Mouse (Mus musculus): ENCODE results near the gene 0610010K14Rik. TPM values are rescaled to one million over a fixed set of nuclear protein-coding genes. Genes with fewer than 3 reads are reported as not detected.
A peak's percentile ranks its signal among the peaks of the same experiment; 100 is the strongest.

The 0610010K14Rik gene
- total RNA-seq (2014; rRNA removed) = 6.5 and 9.9 TPM in 2 replicates
- 30.6 and 34.0 TPM in 2 replicates for polyA plus RNA-seq (2012; rRNA removed)

DNA sequence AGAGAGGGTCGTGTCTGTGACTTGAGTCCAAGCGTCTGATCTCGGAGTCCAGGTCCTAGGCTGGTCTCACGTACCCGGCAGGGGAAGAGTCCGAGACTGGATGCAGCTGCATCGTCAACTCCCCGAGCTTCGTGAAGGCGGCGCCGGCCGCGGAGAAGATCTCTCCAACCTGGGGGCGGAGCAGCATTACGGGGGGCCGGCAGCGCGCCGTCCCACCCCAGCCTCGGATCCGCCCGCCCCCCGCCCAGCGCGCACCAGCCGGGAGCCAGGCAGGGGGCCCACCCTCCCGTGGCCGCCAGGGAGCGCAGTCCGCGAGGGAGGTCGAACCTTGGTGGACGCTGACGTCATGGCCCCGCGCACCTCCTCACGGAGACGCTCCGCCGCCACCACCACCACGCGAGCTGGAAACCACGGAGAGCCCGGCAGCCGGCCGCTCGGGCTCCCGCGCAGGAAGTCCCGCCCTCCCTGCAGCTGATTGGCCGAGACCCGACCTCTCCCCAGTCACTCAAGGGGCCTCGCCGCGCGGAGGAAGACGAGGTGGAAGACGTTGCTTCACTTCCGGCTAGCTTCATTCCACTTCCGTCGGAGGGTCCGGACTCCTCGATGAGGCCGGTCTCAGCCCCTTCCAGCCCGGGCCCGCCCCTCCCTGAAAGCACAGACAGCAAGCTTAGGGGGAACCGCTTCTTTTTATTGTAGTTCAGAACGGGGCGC, at the start of gene 0610010K14Rik:
TSS of gene 0610010K14Rik (minus strand) at position 458 of the 711 bp plus-strand sequence.
- H3K36me3 ChIP-seq (ENCODE audit: control insufficient read depth, insufficient read depth, low read length) = no peaks in the 10 kb centered on the region
- no peaks in the 10 kb centered on the region for H3K27me3 ChIP-seq (ENCODE audit: control insufficient read depth, insufficient read depth, low read length)
- peaks cover 3% of the 10 kb centered on the region; the same call in 1 of the 2 replicates for H3K79me2 ChIP-seq (ENCODE audit: control insufficient read depth, insufficient read depth, low read length)
- WGBS = 1% methylated on average over 70 of the region's 70 CpGs
- TF ChIP-seq POLR2A (IDR thresholded peaks at IDR 0.05; ENCODE audit: extremely low read depth, insufficient read depth, low read length) (peak; percentile 67), CTCF (IDR thresholded peaks at IDR 0.05; ENCODE audit: low read depth, low read length) (peak; percentile 70)
- H3K4me3 ChIP-seq (ENCODE audit: insufficient read depth, low read depth, low read length) = peak within 1 kb of the TSS; percentile 95
- DNase-seq (ENCODE audit: extremely low read depth, low read depth, low spot score) = peak; percentile 85
- peaks cover 7% of the 10 kb centered on the region for H3K4me1 ChIP-seq (ENCODE audit: control insufficient read depth, insufficient read depth, low read length)
- peak within 1 kb of the TSS; percentile 86 for H3K9ac ChIP-seq (ENCODE audit: low read depth, low read length)
- peak within 1 kb of the TSS; percentile 84 for H3K27ac ChIP-seq (replicated peaks; ENCODE audit: insufficient read depth, low read depth, low read length)

- no peaks in the 10 kb centered on the region for H3K4me1 ChIP-seq (ENCODE audit: control insufficient read depth, insufficient read depth, low read length)
- H3K79me2 ChIP-seq (ENCODE audit: control insufficient read depth, insufficient read depth, low read length) = no peaks in the 10 kb centered on the region
- no peak overlapping the region for H3K4me3 ChIP-seq (ENCODE audit: insufficient read depth, low read depth, low read length)
- no peak for DNase-seq (ENCODE audit: extremely low read depth, low read depth, low spot score)
- H3K36me3 ChIP-seq (ENCODE audit: control insufficient read depth, insufficient read depth, low read length) = no peaks in the 10 kb centered on the region
- no peak overlapping the region for H3K27ac ChIP-seq (replicated peaks; ENCODE audit: insufficient read depth, low read depth, low read length)
- H3K27me3 ChIP-seq (ENCODE audit: control insufficient read depth, insufficient read depth, low read length) = no peaks in the 10 kb centered on the region
- no peak overlapping the region for H3K9ac ChIP-seq (ENCODE audit: low read depth, low read length)
- TF ChIP-seq CTCF (IDR thresholded peaks at IDR 0.05; ENCODE audit: low read depth, low read length) (no peak), POLR2A (IDR thresholded peaks at IDR 0.05; ENCODE audit: extremely low read depth, insufficient read depth, low read length) (no peak)
- 81% methylated on average over 5 of the region's 5 CpGs for WGBS
These were observed 48.0 kb upstream of the 0610010K14Rik start for GRCm38 (mm10) chr11:70285686-70286085.

- H3K79me2 ChIP-seq (ENCODE audit: control insufficient read depth, insufficient read depth, low read length) = no peaks in the 10 kb centered on the region
- no peaks in the 10 kb centered on the region for H3K27me3 ChIP-seq (ENCODE audit: control insufficient read depth, insufficient read depth, low read length)
- no peaks in the 10 kb centered on the region for H3K36me3 ChIP-seq (ENCODE audit: control insufficient read depth, insufficient read depth, low read length)
- DNase-seq (ENCODE audit: extremely low read depth, low read depth, low spot score) = peak; percentile 89
- no peak overlapping the region for H3K4me3 ChIP-seq (ENCODE audit: insufficient read depth, low read depth, low read length)
- no peak overlapping the region for H3K27ac ChIP-seq (replicated peaks; ENCODE audit: insufficient read depth, low read depth, low read length)
- H3K9ac ChIP-seq (ENCODE audit: low read depth, low read length) = no peak overlapping the region
- 38% methylated on average over 3 of the region's 3 CpGs for WGBS
- TF ChIP-seq CTCF (IDR thresholded peaks at IDR 0.05; ENCODE audit: low read depth, low read length) = no peak
- no peaks in the 10 kb centered on the region for H3K4me1 ChIP-seq (ENCODE audit: control insufficient read depth, insufficient read depth, low read length)
These were observed 47.0 kb upstream of the 0610010K14Rik start for GRCm38 (mm10) chr11:70284757-70285156.

DNA sequence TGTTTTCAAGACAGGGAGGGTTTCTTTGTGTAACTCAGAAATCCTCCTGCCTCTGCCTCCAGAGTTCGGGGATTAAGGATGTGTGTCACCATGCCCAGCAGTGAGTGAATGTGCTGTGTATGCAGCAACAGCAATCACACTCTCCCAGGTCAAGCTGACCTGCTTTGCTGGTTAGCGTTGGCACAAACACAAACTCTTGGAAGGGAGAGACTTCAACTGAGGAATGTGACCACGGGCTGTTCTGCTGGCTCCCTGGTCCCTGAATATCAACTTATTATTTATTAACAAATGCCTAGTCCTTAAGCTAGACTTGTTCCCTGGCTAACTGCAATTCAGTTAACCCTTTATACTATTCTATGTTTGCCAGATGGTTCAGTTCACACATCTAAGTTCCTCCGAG, 46.0 kb upstream of the 0610010K14Rik start:
- H3K27ac ChIP-seq (replicated peaks; ENCODE audit: insufficient read depth, low read depth, low read length) = no peak overlapping the region

DNA sequence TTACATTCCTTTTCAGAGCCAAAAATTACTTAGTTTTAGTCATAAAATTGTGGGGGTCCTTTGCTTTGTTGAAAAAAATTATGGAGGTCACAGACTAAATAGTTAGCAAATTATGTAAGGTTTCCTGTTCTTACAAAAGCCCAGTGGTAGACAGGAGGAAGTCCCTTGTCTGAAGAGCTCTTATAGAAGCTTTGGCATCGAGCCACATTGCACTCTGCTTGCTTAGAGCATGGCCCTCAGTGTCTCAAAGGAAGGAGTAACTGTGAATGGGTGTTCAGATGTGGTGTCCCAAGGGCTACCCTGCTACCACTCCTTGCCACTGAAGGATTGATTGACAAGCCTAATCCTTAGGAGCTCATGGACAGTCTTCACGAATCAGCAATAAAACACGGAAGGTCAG, 42.7 kb upstream of the 0610010K14Rik start:
- TF ChIP-seq POLR2A (IDR thresholded peaks at IDR 0.05; ENCODE audit: extremely low read depth, insufficient read depth, low read length) = no peak
- TF ChIP-seq CTCF (IDR thresholded peaks at IDR 0.05; ENCODE audit: low read depth, low read length) = no peak
- no peaks in the 10 kb centered on the region for H3K4me1 ChIP-seq (ENCODE audit: control insufficient read depth, insufficient read depth, low read length)
- H3K79me2 ChIP-seq (ENCODE audit: control insufficient read depth, insufficient read depth, low read length) = no peaks in the 10 kb centered on the region
- no peak overlapping the region for H3K4me3 ChIP-seq (ENCODE audit: insufficient read depth, low read depth, low read length)
- DNase-seq (ENCODE audit: extremely low read depth, low read depth, low spot score) = peak; percentile 14
- 68% methylated on average over 3 of the region's 3 CpGs for WGBS
- H3K36me3 ChIP-seq (ENCODE audit: control insufficient read depth, insufficient read depth, low read length) = no peaks in the 10 kb centered on the region
- no peak overlapping the region for H3K9ac ChIP-seq (ENCODE audit: low read depth, low read length)
- H3K27ac ChIP-seq (replicated peaks; ENCODE audit: insufficient read depth, low read depth, low read length) = no peak overlapping the region
- H3K27me3 ChIP-seq (ENCODE audit: control insufficient read depth, insufficient read depth, low read length) = no peaks in the 10 kb centered on the region

More for the DNA sequence above, 46.0 kb upstream of the 0610010K14Rik start:
- TF ChIP-seq CTCF (IDR thresholded peaks at IDR 0.05; ENCODE audit: low read depth, low read length) = no peak
- TF ChIP-seq POLR2A (IDR thresholded peaks at IDR 0.05; ENCODE audit: extremely low read depth, insufficient read depth, low read length) = no peak
- no peaks in the 10 kb centered on the region for H3K4me1 ChIP-seq (ENCODE audit: control insufficient read depth, insufficient read depth, low read length)
- no peaks in the 10 kb centered on the region for H3K27me3 ChIP-seq (ENCODE audit: control insufficient read depth, insufficient read depth, low read length)
- no peaks in the 10 kb centered on the region for H3K79me2 ChIP-seq (ENCODE audit: control insufficient read depth, insufficient read depth, low read length)
- DNase-seq (ENCODE audit: extremely low read depth, low read depth, low spot score) = peak; percentile 23
- no peak overlapping the region for H3K9ac ChIP-seq (ENCODE audit: low read depth, low read length)
- H3K4me3 ChIP-seq (ENCODE audit: insufficient read depth, low read depth, low read length) = no peak overlapping the region
- WGBS = 49% methylated on average over 4 of the region's 4 CpGs
- no peaks in the 10 kb centered on the region for H3K36me3 ChIP-seq (ENCODE audit: control insufficient read depth, insufficient read depth, low read length)

DNA sequence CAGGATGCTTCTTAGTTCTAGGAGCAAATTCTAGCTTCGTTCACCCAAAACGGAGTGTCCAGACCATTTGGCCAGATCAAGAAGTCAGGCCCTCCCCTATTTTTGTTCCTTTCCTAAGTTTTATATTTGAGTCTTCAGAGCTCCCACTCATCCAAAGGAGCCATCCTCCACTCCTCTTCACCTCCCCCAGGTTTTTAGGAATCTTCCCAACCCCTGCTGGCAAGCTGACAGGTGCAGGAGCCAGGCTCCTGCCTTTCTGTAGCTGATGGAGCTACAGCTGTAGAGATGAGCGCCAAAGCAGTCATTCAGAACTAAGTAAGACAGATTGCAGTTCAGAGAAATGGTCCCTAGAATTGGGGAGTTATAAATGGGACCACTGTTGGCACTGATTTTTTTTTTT, 41.2 kb upstream of the 0610010K14Rik start:
- Histone ChIP-seq H3K27ac (replicated peaks; ENCODE audit: insufficient read depth, low read depth, low read length) (no peak overlapping the region), H3K27me3 (ENCODE audit: control insufficient read depth, insufficient read depth, low read length) (no peaks in the 10 kb centered on the region), H3K9ac (ENCODE audit: low read depth, low read length) (no peak overlapping the region), H3K36me3 (ENCODE audit: control insufficient read depth, insufficient read depth, low read length) (no peaks in the 10 kb centered on the region), H3K79me2 (ENCODE audit: control insufficient read depth, insufficient read depth, low read length) (no peaks in the 10 kb centered on the region), H3K4me1 (ENCODE audit: control insufficient read depth, insufficient read depth, low read length) (no peaks in the 10 kb centered on the region), H3K4me3 (ENCODE audit: insufficient read depth, low read depth, low read length) (no peak overlapping the region)
- WGBS = 95% methylated on average over 3 of the region's 3 CpGs
- DNase-seq (ENCODE audit: extremely low read depth, low read depth, low spot score) = no peak
- TF ChIP-seq CTCF (IDR thresholded peaks at IDR 0.05; ENCODE audit: low read depth, low read length) = no peak
- TF ChIP-seq POLR2A (IDR thresholded peaks at IDR 0.05; ENCODE audit: extremely low read depth, insufficient read depth, low read length) = no peak

All from liver, adult 2 months (tissue).